Mouse (Mus musculus) stomach, postnatal 0 days (tissue): ENCODE results near the gene Cryl1. TPM values are rescaled to one million over a fixed set of nuclear protein-coding genes. Genes with fewer than 3 reads are reported as not detected.

Experiments
- ATAC-seq: fragments of 200-750 bp; cut with Nextera tagmentation; 2 replicates; pipeline ENCODE4 v1.8.0; 2017; ENCODE audit not compliant: low FRiP score, low TSS enrichment
- DNase-seq: peaks from one replicate; pipeline ENCODE4 v3.0.0-alpha.2; 2016; ENCODE audit warnings: low spot score
- H3K27ac ChIP-seq: fragments of 300-500 bp; sonication (generic); replicated peaks from 2 replicates; pipeline ENCODE4 v1.5.1; 2014; ENCODE audit warnings: mild to moderate bottlenecking, control low read depth
- H3K27me3 ChIP-seq: fragments of 300-500 bp; sonication (generic); 2 replicates; pipeline ENCODE4 v1.6.1; 2014; ENCODE audit warnings: low read length; ENCODE audit not compliant: control insufficient read depth, insufficient read depth
- H3K36me3 ChIP-seq: fragments of 300-500 bp; sonication (generic); 2 replicates; pipeline ENCODE4 v1.6.1; 2014; ENCODE audit warnings: low read length, mixed read lengths; ENCODE audit not compliant: control insufficient read depth, insufficient read depth
- H3K4me1 ChIP-seq: fragments of 300-500 bp; sonication (generic); replicated peaks from 2 replicates; pipeline ENCODE4 v1.6.1; 2014; ENCODE audit warnings: antibody characterized with exemption; ENCODE audit not compliant: control insufficient read depth, insufficient read depth
- H3K4me2 ChIP-seq: fragments of 300-500 bp; sonication (generic); replicated peaks from 2 replicates; pipeline ENCODE4 v1.6.1; 2014; ENCODE audit warnings: low read depth, mild to moderate bottlenecking, control low read depth, moderate library complexity
- H3K4me3 ChIP-seq: fragments of 300-500 bp; sonication (generic); 2 replicates; pipeline ENCODE4 v1.5.1; 2014; ENCODE audit warnings: low read depth, low read length, control low read depth
- H3K9ac ChIP-seq: fragments of 300-500 bp; sonication (generic); 2 replicates; pipeline ENCODE4 v1.6.1; 2014; ENCODE audit warnings: mild to moderate bottlenecking, low read length, control low read depth, mixed read lengths
- H3K9me3 ChIP-seq: fragments of 300-500 bp; sonication (generic); 2 replicates; pipeline ENCODE4 v1.6.1; 2016; ENCODE audit warnings: low read length; ENCODE audit not compliant: control insufficient read depth
- CTCF ChIP-seq: IDR thresholded peaks from 2 replicates; pipeline ENCODE4 v1.5.1; 2016; ENCODE audit warnings: antibody characterized with exemption, low read depth, mild to moderate bottlenecking, moderate library complexity
- EP300 ChIP-seq: optimal IDR thresholded peaks from 2 replicates; pipeline ENCODE3; 2016; ENCODE audit warnings: antibody characterized with exemption
- WGBS: fragments of 180-500 bp; shearing (Covaris S2); extraction: QIAGEN DNeasy Blood & Tissue Kit; methylation state at CpG from one replicate; pipeline ENCODE4 v1.1.7; 2014; 5-methylcytosine and 5-hydroxymethylcytosine counted together
- polyA plus RNA-seq: library from polyadenylated mRNA; unstranded; fragments of >200 nt; fragmentation: Nextera tagmentation; extraction: Ambion mirVana; gene quantifications from 2 replicates; pipeline ENCODE4 v1.2.1, GENCODE M21; 2015

The Cryl1 gene
- polyA plus RNA-seq, 1 experiment from 2014 or later = 49.8 TPM

DNA sequence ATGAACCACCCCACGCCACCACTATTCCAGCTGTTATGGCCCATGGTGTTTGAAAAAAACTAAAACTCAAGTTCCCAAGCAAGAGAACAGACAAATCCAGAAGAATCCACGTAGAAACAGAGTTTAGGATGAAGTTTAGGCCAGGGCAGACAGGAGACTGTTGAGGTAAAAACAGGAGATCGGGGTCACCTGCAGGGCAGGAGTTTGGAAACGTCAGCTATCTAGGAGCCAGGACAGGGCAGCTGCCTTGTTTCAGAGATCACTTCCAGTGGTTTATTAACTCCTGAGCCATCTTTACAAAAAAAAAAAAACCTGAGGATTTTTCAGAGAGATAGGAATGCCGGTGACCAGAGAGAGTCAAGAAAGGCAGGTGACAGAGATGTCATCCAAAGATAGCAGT, 20.8 kb downstream of the Cryl1 start:
- Histone ChIP-seq H3K27ac (no peak overlapping the region), H3K4me2 (no peak overlapping the region), H3K4me3 (no peak overlapping the region), H3K27me3 (no peaks in the 10 kb centered on the region), H3K36me3 (no peaks in the 10 kb centered on the region), H3K9ac (no peak overlapping the region), H3K9me3 (no peaks in the 10 kb centered on the region), H3K4me1 (no peaks in the 10 kb centered on the region)
- DNase-seq (no peak), ATAC-seq (no peak)
- WGBS = 73% methylated on average over 5 of the region's 5 CpGs
- TF ChIP-seq CTCF (no peak), EP300 (no peak)

DNA sequence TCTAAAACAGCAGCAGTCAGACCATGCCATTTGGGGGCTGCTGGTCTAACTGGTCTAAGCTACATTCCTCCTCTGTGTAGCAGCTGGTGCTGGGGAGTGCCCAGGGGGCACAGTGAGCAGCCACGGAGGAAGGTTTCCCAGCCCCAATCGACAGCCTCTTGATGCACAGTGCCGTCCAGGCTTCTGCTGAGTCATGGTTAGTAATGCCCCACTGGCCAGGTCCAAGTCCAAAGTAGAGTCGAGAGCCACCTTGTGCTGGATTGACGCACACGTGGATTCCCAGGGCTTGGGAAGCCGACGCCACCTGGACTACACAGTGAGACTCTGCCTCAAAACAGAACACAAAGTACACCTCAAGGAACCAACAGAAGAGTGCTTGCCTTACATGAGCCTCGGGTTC, 21.4 kb downstream of the Cryl1 start:
- H3K4me1 ChIP-seq = no peaks in the 10 kb centered on the region
- no peak overlapping the region for H3K27ac ChIP-seq
- H3K4me2 ChIP-seq = no peak overlapping the region
- DNase-seq (peak; percentile 41), ATAC-seq (peak; percentile 78)
- H3K27me3 ChIP-seq = no peaks in the 10 kb centered on the region
- no peaks in the 10 kb centered on the region for H3K9me3 ChIP-seq
- H3K36me3 ChIP-seq = no peaks in the 10 kb centered on the region
- TF ChIP-seq CTCF = no peak
- no peak for TF ChIP-seq EP300
- WGBS = 69% methylated on average over 9 of the region's 9 CpGs
- H3K4me3 ChIP-seq = no peak overlapping the region
- H3K9ac ChIP-seq = no peak overlapping the region

GRCm38 (mm10) chr14:57376016-57376415, 22.3 kb downstream of the Cryl1 start:
- no peak for DNase-seq
- Histone ChIP-seq H3K27ac (no peak overlapping the region), H3K9ac (no peak overlapping the region), H3K4me3 (no peak overlapping the region), H3K4me2 (no peak overlapping the region), H3K9me3 (no peaks in the 10 kb centered on the region), H3K4me1 (no peaks in the 10 kb centered on the region), H3K36me3 (no peaks in the 10 kb centered on the region), H3K27me3 (no peaks in the 10 kb centered on the region)
- ATAC-seq = no peak
- WGBS = 70% methylated on average over 8 of the region's 8 CpGs
- TF ChIP-seq EP300 = no peak
- TF ChIP-seq CTCF = no peak

DNA sequence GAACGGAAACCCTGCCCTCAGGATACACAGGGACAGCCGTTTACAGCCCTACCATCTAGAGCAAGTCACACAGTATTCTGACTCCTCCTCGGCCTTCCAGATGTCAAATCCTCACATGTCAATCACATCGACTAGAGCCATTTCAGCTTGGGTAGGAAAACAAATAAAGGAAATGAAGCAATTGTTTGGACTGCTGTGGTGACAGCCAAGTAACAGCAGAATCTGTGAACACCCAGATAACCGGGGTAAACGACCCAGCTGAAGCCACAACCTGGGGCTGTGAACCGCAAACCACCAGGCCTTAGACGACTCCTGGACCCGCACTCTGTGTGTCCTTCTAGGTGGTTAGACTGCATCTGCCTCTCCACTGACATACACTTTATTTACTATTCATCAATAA, 23.1 kb downstream of the Cryl1 start:
- ATAC-seq (no peak), DNase-seq (no peak)
- H3K4me2 ChIP-seq = no peak overlapping the region
- no peaks in the 10 kb centered on the region for H3K27me3 ChIP-seq
- H3K4me3 ChIP-seq = no peak overlapping the region
- TF ChIP-seq EP300 = no peak
- no peak overlapping the region for H3K9ac ChIP-seq
- H3K9me3 ChIP-seq = no peaks in the 10 kb centered on the region
- H3K4me1 ChIP-seq = no peaks in the 10 kb centered on the region
- WGBS = 61% methylated on average over 9 of the region's 9 CpGs
- H3K27ac ChIP-seq = no peak overlapping the region
- no peaks in the 10 kb centered on the region for H3K36me3 ChIP-seq

- H3K36me3 ChIP-seq = no peaks in the 10 kb centered on the region
- H3K9ac ChIP-seq = no peak overlapping the region
- no peak for TF ChIP-seq EP300
- TF ChIP-seq CTCF = peak; percentile 96
- peak; percentile 77 for DNase-seq
- no peaks in the 10 kb centered on the region for H3K9me3 ChIP-seq
- no peaks in the 10 kb centered on the region for H3K27me3 ChIP-seq
- peak; percentile 32; the same call in 1 of the 2 replicates for ATAC-seq
- H3K4me2 ChIP-seq = no peak overlapping the region
- 46% methylated on average over 8 of the region's 8 CpGs for WGBS
- no peak overlapping the region for H3K4me3 ChIP-seq
- H3K4me1 ChIP-seq = no peaks in the 10 kb centered on the region
- H3K27ac ChIP-seq = no peak overlapping the region
Observed at GRCm38 (mm10) chr14:57372348-57373102, 25.8 kb downstream of the Cryl1 start.

DNA sequence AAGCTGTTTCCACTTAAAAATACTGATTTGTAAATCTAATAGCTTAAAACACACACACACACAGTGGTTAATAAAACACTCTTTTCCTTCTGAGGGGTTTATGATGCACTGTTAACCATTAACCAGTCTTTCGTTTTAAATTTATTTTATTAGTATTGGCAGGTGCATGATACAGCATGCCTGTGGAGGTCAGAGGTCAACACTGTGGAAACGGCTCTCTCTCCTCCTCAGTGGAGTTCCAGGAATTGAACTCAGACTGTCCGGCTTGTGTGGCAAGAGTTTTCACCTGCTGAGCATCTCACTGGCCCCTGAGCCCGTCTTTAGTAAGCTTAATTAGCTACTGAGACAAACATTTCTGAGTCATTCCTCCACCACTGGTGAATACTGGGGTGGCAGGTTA, 31.0 kb downstream of the Cryl1 start:
- no peak overlapping the region for H3K9ac ChIP-seq
- H3K27me3 ChIP-seq = no peaks in the 10 kb centered on the region
- H3K4me1 ChIP-seq = no peaks in the 10 kb centered on the region
- DNase-seq (no peak), ATAC-seq (no peak)
- no peak overlapping the region for H3K4me2 ChIP-seq
- no peaks in the 10 kb centered on the region for H3K36me3 ChIP-seq
- no peak overlapping the region for H3K4me3 ChIP-seq
- no peak for TF ChIP-seq EP300
- TF ChIP-seq CTCF = no peak
- H3K9me3 ChIP-seq = no peaks in the 10 kb centered on the region
- no peak overlapping the region for H3K27ac ChIP-seq
- 33% methylated on average over 4 of the region's 4 CpGs for WGBS
